Mouse (Mus musculus) E14TG2a.4 (cell line): ENCODE data around the gene Ppp1r12c.

Experiments
- H3K27me3 ChIP-seq: 2 replicates; pipeline ENCODE4 v1.6.1; 2014; ENCODE audit warnings: low read length, control low read depth; ENCODE audit not compliant: insufficient read depth
- H3K36me3 ChIP-seq: 2 replicates; pipeline ENCODE4 v1.6.1; 2014; ENCODE audit warnings: low read length, control low read depth; ENCODE audit not compliant: insufficient read depth
- H3K4me1 ChIP-seq: replicated peaks from 2 replicates; pipeline ENCODE4 v1.6.1; 2014; ENCODE audit warnings: low read depth, low read length, control low read depth
- H3K4me3 ChIP-seq: replicated peaks from 2 replicates; pipeline ENCODE4 v1.5.1; 2014; ENCODE audit warnings: mild to moderate bottlenecking, low read length
- H3K9me3 ChIP-seq: 2 replicates; pipeline ENCODE4 v1.6.1; 2014; ENCODE audit warnings: low read length, control low read depth
- CTCF ChIP-seq: conservative IDR thresholded peaks from 2 replicates; pipeline ENCODE4 v1.5.1; 2014; ENCODE audit warnings: low read length
- NANOG ChIP-seq: IDR thresholded peaks from 2 replicates; pipeline ENCODE4 v1.6.1; 2014; ENCODE audit warnings: borderline replicate concordance, low read length, mixed read lengths
- POU5F1 ChIP-seq: IDR thresholded peaks from 2 replicates; pipeline ENCODE4 v1.6.1; 2014; ENCODE audit warnings: low read length, borderline replicate concordance

Gene Ppp1r12c

DNA sequence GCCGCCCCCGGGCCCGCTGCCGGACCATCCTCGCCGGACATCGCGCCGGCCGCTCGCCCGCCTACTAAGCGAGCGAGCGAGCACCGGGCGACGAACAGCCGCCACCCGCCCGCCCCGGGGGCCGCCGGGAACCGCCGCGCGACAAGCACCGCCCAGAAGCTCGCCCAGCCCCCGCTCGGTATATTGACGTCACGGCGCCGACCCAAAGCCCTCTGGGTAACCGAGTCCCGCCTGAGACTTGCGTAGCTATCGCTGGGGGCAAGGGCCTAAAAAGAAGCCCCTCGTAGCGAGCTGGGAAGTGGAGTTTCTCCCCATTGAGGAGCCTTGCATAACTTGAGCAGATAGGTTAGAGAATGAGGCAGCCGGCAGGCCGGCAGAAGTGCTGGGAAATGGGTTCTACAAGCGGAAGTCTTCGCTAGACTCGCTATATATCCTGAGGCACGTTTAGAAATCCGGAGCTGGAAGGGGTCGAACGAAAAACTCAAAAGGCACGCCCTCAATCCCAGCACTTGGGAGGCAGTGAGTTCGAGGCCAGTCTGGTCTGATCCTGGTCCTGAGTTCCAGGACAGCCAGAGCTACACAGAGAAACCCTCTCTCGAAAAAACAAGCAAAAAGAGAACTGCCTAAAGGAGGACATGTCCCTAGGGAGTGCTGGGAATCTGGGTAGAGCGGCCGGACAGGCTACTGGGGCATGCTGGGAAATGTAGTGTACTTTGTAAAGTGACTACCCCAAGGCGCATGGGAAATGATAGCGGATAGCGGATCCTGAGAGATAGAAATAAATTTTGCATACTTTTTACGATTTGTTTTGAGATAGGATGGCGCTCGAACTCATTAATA lies at the start of gene Ppp1r12c:
Ppp1r12c (minus strand) TSS at position 123 of the 840 bp plus-strand sequence.
- no peak for TF ChIP-seq NANOG
- no peak for TF ChIP-seq CTCF
- TF ChIP-seq POU5F1 = no peak
- H3K4me3 ChIP-seq = peak within 1 kb of the TSS; percentile 92
- peaks cover 58% of the 10 kb centered on the region for H3K4me1 ChIP-seq
- peaks cover 31% of the 10 kb centered on the region for H3K36me3 ChIP-seq
- H3K9me3 ChIP-seq = no peaks in the 10 kb centered on the region
- H3K27me3 ChIP-seq = peaks cover 3% of the 10 kb centered on the region; the same call in 1 of the 2 replicates

GRCm38 (mm10) chr7:4547221-4547641 lies 45.8 kb upstream of the Ppp1r12c start, which contains the start of gene Syt5:
Syt5 (minus strand) TSS chr7:4547541.
- TF ChIP-seq CTCF (no peak), NANOG (no peak), POU5F1 (no peak)
- H3K4me1 ChIP-seq = peaks cover 27% of the 10 kb centered on the region
- no peaks in the 10 kb centered on the region for H3K36me3 ChIP-seq
- no peaks in the 10 kb centered on the region for H3K9me3 ChIP-seq
- peak within 1 kb of the TSS; percentile 72 for H3K4me3 ChIP-seq
- peaks cover 30% of the 10 kb centered on the region for H3K27me3 ChIP-seq

DNA sequence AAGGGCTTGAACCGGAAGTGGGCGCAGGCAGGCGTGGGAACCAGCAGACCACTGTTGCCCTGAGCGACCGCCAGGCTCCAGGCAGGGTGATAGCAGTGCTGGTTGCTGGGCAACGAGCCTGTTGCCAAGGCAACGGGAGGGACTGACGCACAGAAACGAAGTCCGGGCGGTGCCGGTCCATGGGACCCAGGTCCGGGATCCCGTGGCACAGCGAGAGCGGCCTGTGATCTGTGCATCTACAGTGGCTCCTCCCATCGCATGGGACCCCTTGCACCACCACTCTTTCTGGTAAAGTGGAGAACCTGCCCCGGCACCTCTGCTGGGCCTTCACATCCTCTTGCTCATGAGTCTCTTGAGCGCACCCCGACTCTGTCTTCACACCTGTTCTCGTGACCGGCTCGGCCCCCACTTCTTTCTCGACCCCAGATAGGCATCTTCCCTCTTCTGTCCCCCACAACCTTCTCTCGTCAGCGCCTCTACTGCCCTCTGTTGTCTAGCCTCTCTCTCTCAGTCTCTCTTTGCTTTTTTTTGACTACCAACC lies 45.2 kb upstream of the Ppp1r12c start:
- Histone ChIP-seq H3K9me3 (no peaks in the 10 kb centered on the region), H3K4me3 (peak overlapping the region; percentile 72), H3K4me1 (peaks cover 29% of the 10 kb centered on the region), H3K27me3 (peaks cover 30% of the 10 kb centered on the region), H3K36me3 (no peaks in the 10 kb centered on the region)
- TF ChIP-seq POU5F1 (no peak), CTCF (0 out of 2 replicates have a peak, but pooled peaks have one; percentile 4), NANOG (no peak)

GRCm38 (mm10) chr7:4546050-4546449 lies 44.6 kb upstream of the Ppp1r12c start:
- H3K4me3 ChIP-seq = peak overlapping the region; percentile 72
- no peaks in the 10 kb centered on the region for H3K36me3 ChIP-seq

DNA sequence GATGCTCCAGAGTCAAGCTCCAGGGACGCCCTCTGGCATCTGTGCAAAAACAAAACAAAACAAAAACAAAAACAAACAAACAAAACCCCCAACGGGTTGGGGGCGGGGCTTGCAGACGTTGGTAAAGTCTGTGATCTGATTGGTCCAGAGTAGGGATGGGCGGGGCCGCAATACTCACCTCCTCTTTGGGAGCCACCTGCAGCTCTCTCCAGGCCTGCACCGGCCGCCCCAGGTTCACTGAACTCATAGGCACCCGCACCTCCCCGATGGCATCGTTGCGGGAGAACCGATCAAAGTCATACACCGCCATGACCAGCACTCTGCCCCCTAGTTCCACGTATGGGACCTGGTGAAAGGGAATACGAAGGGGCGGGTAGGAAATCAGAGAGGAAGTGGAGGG lies 40.5 kb upstream of the Ppp1r12c start:
- TF ChIP-seq CTCF (no peak), NANOG (no peak), POU5F1 (no peak)
- peaks cover 7% of the 10 kb centered on the region; the same call in 1 of the 2 replicates for H3K27me3 ChIP-seq
- H3K4me3 ChIP-seq = peak overlapping the region; percentile 71
- H3K36me3 ChIP-seq = no peaks in the 10 kb centered on the region
- peaks cover 61% of the 10 kb centered on the region for H3K4me1 ChIP-seq
- H3K9me3 ChIP-seq = peaks cover 13% of the 10 kb centered on the region

More at GRCm38 (mm10) chr7:4546050-4546449, 44.6 kb upstream of the Ppp1r12c start:
- Histone ChIP-seq H3K9me3 (no peaks in the 10 kb centered on the region), H3K27me3 (peaks cover 30% of the 10 kb centered on the region), H3K4me1 (peaks cover 29% of the 10 kb centered on the region)
- TF ChIP-seq CTCF (no peak), NANOG (no peak), POU5F1 (no peak)

DNA sequence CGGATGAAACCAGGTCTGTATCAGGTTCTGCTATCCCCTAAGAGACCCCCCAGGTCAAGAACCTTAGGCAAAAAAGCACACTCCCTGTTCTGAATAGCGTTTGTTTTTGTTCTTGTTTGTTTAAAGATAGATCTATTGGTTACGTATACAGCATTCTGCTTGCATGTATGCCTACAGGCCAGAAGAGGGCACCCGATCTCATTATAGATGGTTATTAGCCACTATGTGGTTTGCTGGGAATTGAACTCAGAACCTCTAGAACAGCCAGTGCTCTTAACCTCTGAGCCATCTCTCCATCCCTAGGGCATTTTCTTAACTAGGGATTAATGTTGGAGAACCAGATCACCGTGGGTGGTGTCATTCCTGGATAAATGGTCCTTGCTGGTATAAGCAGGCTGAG lies 39.9 kb upstream of the Ppp1r12c start:
- TF ChIP-seq CTCF (0 out of 2 replicates have a peak, but pooled peaks have one; percentile 7), NANOG (no peak), POU5F1 (no peak)
- H3K4me3 ChIP-seq = no peak overlapping the region
- H3K36me3 ChIP-seq = no peaks in the 10 kb centered on the region
- peaks cover 13% of the 10 kb centered on the region for H3K9me3 ChIP-seq
- peaks cover 2% of the 10 kb centered on the region; the same call in 1 of the 2 replicates for H3K27me3 ChIP-seq
- H3K4me1 ChIP-seq = peaks cover 59% of the 10 kb centered on the region

GRCm38 (mm10) chr7:4539019-4539418 lies 37.5 kb upstream of the Ppp1r12c start:
- Histone ChIP-seq H3K36me3 (no peaks in the 10 kb centered on the region), H3K4me3 (no peak overlapping the region), H3K27me3 (no peaks in the 10 kb centered on the region), H3K9me3 (peaks cover 13% of the 10 kb centered on the region), H3K4me1 (peaks cover 71% of the 10 kb centered on the region)
- no peak for TF ChIP-seq NANOG
- no peak for TF ChIP-seq POU5F1
- no peak for TF ChIP-seq CTCF

DNA sequence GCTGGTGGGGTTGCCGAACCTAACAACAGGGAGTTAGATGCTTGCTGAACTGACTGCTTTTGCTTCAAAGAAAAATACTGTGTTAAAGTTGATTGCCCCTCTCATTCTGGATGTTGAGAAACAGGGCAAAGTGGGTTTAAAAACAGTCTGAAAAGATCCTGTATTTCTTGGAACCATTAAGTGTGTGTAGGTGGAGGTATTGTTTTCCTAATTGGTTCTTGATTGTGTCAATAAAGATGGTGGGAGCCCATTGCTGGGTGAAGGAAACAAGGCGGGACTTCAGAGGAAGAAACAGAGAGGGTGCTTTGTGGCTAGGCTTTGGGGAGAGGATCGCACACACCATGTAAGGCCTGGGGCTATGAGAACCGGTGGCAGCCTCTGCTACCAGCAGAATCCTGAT lies 35.7 kb upstream of the Ppp1r12c start:
- H3K27me3 ChIP-seq = no peaks in the 10 kb centered on the region
- H3K9me3 ChIP-seq = peaks cover 13% of the 10 kb centered on the region
- H3K4me1 ChIP-seq = peaks cover 69% of the 10 kb centered on the region
- no peaks in the 10 kb centered on the region for H3K36me3 ChIP-seq
- H3K4me3 ChIP-seq = peak overlapping the region; percentile 53
- TF ChIP-seq NANOG = no peak; the same call in 1 of the 2 replicates
- TF ChIP-seq CTCF = no peak
- TF ChIP-seq POU5F1 = no peak
